Mouse (Mus musculus) olfactory bulb, adult 2 months (tissue): Measurements from ENCODE around the gene Slc16a7.

ENCODE experiments used
- CTCF ChIP-seq: fragments of 200-500 bp; IDR thresholded peaks from 2 replicates; pipeline ENCODE4 v1.5.1; 2012; ENCODE audit warnings: low read depth, mild to moderate bottlenecking, low read length, moderate library complexity; ENCODE audit not compliant: insufficient read depth
- POLR2A ChIP-seq: fragments of 200-500 bp; IDR thresholded peaks from 2 replicates; pipeline ENCODE4 v1.6.1; 2012; ENCODE audit warnings: mild to moderate bottlenecking, low read depth, low read length, moderate library complexity; ENCODE audit not compliant: insufficient read depth

GRCm38 (mm10) chr10:125264938-125265337 lies 124.3 kb downstream of the Slc16a7 start:
- no peak for TF ChIP-seq POLR2A
- TF ChIP-seq CTCF, result no peak
